Mouse (Mus musculus): ENCODE results near the gene Ccdc180.
A peak's percentile ranks its signal among the peaks of the same experiment; 100 is the strongest.

The Ccdc180 gene

DNA sequence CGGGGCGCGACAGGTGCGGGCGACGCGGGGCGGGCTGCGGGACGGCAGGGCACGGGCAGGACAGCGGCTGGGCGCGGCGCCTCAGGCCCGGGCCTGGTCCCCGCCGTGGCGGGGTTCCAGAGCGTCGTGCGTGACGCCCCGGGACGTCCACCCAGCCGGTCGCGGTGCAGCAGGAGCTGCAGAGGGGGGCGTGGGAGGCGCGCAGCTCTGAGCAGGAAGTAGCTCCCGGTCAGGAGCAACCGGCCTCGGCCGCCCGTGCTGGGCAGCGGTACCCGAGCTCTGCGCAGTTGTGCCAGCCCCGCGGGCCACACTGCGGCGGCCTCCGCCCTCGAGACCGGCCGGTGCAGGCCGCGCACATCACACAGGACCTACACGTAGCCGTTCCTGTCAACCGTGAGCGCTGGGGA lies 82.3 kb downstream of the Ccdc180 start:
- DNase-seq, result peak; percentile 75

DNA sequence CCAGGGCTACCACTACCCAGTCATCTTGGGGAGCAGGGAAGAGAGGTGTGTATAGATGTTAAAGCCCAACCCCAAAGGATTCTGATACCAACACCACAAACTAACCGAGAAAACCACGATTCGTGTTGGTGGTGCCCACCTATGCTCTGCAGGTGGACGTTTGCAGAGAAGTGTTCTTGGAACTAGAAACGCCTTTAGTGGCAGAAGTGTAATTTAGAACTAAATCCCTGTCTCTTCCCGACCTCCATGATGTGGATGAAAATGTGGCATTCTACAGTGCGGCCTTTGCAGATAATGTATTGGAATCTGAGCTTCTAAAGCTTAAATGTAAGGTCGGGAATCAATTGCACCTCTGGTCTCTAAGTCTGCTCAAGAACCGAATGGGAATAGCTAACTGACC lies 82.8 kb downstream of the Ccdc180 start:
- no peak for DNase-seq

DNA sequence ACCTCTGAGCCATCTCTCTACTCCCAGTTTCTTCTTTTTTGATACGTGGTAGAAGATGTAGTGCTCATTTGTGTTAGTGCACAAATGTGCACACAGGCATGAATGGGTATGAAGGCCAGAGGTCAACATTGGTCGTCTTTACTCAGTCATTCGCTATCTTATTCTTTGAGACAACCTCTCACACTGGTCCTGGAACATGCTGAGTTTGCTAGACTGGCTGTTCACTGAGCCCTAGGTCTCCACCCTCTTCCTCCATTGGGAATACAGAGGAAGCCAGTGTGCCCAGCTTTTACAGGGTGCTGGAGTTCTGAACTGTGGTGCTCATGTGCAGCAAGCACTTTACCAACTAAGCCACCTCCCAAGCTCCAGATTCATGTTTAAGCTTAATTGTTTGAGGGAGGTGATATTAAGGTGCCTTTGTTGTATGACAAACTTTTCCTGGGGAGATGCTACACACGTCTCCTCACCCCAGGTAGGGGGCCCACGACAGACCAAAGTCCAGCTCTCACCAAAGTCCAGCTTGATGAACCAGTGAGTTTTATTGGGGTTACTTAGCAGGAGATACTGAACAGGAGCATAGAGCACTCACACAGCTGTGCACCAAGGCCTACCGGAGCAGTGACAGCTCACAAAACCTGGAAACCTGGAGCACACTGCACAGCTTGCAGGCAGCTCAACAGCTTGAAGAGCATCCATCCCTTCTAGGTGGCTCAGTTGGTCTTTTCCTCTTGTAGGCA lies 87.0 kb downstream of the Ccdc180 start:
- no peak for DNase-seq

GRCm38 (mm10) chr4:45979916-45980315 lies 89.8 kb downstream of the Ccdc180 start:
- no peak for DNase-seq

GRCm38 (mm10) chr4:45981054-45981453 lies 91.0 kb downstream of the Ccdc180 start:
- DNase-seq, result no peak

DNA sequence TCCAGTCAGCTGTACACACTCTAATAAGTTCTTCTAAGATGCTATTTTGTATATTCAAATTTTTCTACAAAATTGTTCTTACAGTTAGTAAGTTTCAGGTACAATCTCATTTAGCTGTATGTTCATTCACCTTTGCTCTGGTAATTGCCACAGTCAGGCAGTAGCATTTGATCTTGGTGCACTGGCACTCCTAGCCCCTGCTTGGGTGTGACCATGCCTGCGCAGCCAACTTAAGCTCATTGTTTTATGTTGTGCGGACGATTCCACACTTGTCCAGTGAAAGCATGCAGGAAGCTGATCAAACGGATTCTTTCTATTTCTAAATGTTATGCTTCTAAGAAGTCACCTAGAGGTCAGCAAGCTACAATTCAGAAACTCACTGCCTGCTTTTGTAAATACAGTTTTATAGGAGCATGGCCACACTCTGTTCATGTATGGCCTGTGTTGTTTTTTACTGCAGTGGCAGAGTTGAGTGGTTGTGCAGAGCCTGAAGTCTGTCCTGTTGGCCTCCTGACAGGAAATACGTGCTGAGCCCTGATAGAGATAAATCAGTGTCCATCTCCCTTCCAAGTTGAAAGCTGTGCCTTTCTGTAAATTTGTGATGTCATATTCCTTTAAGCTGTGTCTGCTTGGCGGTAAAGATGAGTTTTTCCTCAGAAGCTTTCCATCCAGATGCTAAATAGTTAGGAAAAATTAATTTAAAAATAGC lies 100.5 kb downstream of the Ccdc180 start:
- peak; percentile 48 for DNase-seq

GRCm38 (mm10) chr4:45998536-45998935 lies 108.4 kb downstream of the Ccdc180 start:
- no peak for DNase-seq
